Comparison of ENCODE assay signal across 23 mouse cellular contexts in the genomic region with DNA sequence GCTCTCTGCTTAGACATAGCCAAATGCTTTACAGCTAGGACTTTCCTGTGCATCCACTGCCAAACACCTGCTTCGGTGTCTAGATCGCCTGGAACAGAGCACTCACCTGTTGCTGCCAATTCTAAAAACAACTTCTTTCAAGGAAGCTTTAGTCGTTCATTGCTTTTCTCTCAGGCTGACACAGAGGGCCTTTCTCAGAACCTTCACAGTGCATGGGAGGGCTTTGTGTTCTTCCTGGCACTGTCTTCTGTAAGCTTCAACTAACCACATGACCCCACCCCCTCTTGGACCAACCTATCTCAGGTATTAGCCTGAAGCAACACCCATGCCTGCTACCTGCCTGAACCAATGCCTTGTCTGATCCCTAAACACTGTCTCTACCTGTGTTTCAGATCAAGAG. TPM values are rescaled to one million over a fixed set of nuclear protein-coding genes. Genes with fewer than 3 reads are reported as not detected.
A peak's percentile ranks its signal among the peaks of the same experiment; 100 is the strongest.
DNase-seq lines count a peak whose midpoint lies in the region; ATAC-seq lines count a peak whose summit lies in the region.
"Had no signal": no experiment of that assay in that cellular context is flagged by ENCODE, and none has a peak within 500 bp of the region (broad histone marks: within the 10 kb centered on the region; RNA-seq: fewer than 3 reads in every experiment).

No protein-coding gene starts in this region.

- no peak for DNase-seq in embryonic facial prominence, embryonic 10.5 days (ENCODE audit: low spot score)
- DNase-seq in limb, embryonic 11.5 days (ENCODE audit: low spot score), result peak; percentile 20
- DNase-seq in limb, embryonic 10.5 days (ENCODE audit: low spot score), result no peak
- DNase-seq in kidney, adult 18-20 months, result no peak
- DNase-seq: adrenal gland, adult 2 months; adrenal gland, postnatal 14 days; cerebellum, adult 11 months; cerebellum, adult 2 months; cerebellum, adult 9-11 months; cerebellum, postnatal 36 days; embryo, embryonic 11 days; gastrocnemius, postnatal 10 days; gastrocnemius, postnatal 36 days had no signal

- no peak overlapping the region for H3K4me3 ChIP-seq in embryonic facial prominence, embryonic 13.5 days
- H3K4me3 ChIP-seq in embryonic facial prominence, embryonic 10.5 days, result no peak overlapping the region
- H3K4me3 ChIP-seq in limb, embryonic 11.5 days (ENCODE audit: low read depth, low read length), result no peak overlapping the region
- H3K4me3 ChIP-seq in limb, embryonic 10.5 days, result no peak overlapping the region
- H3K4me3 ChIP-seq in limb, embryonic 15.5 days, result no peak overlapping the region
- H3K4me3 ChIP-seq: forebrain, embryonic 10.5 days; forebrain, embryonic 13.5 days; hindbrain, embryonic 10.5 days; hindbrain, embryonic 13.5 days had no signal

- no peaks in the 10 kb centered on the region for H3K27me3 ChIP-seq in embryonic facial prominence, embryonic 13.5 days
- H3K27me3 ChIP-seq in embryonic facial prominence, embryonic 10.5 days (replicated peaks; ENCODE audit: low read depth, poor library complexity, severe bottlenecking), result no peaks in the 10 kb centered on the region
- no peaks in the 10 kb centered on the region for H3K27me3 ChIP-seq in limb, embryonic 11.5 days (ENCODE audit: control insufficient read depth, insufficient read depth, low read length)
- no peaks in the 10 kb centered on the region for H3K27me3 ChIP-seq in limb, embryonic 10.5 days (ENCODE audit: low read depth, poor library complexity, severe bottlenecking)
- no peaks in the 10 kb centered on the region for H3K27me3 ChIP-seq in limb, embryonic 15.5 days
- H3K27me3 ChIP-seq: forebrain, embryonic 13.5 days; hindbrain, embryonic 13.5 days had no signal

- ATAC-seq in embryonic facial prominence, embryonic 13.5 days (ENCODE audit: insufficient number of reproducible peaks, insufficient read depth, low FRiP score, low TSS enrichment, low read depth), result no peak
- ATAC-seq in limb, embryonic 11.5 days (ENCODE audit: insufficient number of reproducible peaks, low FRiP score, low TSS enrichment, low read depth), result no peak
- ATAC-seq in limb, embryonic 15.5 days (ENCODE audit: insufficient number of reproducible peaks, low FRiP score, low TSS enrichment, low read depth), result peak; percentile 24; the same call in 1 of the 2 replicates
- ATAC-seq: forebrain, embryonic 13.5 days; forebrain, embryonic 16.5 days; hindbrain, embryonic 16.5 days; intestine, postnatal 0 days had no signal

- no peaks in the 10 kb centered on the region for H3K9me3 ChIP-seq in embryonic facial prominence, embryonic 13.5 days
- H3K9me3 ChIP-seq in embryonic facial prominence, embryonic 10.5 days, result 0 out of 2 replicates have a peak, but pooled peaks cover 2% of the 10 kb centered on the region
- no peaks in the 10 kb centered on the region for H3K9me3 ChIP-seq in limb, embryonic 11.5 days (ENCODE audit: control insufficient read depth, low read length)
- no peaks in the 10 kb centered on the region for H3K9me3 ChIP-seq in limb, embryonic 10.5 days (replicated peaks)
- H3K9me3 ChIP-seq in limb, embryonic 15.5 days, result no peaks in the 10 kb centered on the region
- H3K9me3 ChIP-seq: forebrain, embryonic 10.5 days; forebrain, embryonic 13.5 days had no signal

- H3K9ac ChIP-seq in embryonic facial prominence, embryonic 13.5 days, result no peak overlapping the region
- no peak overlapping the region for H3K9ac ChIP-seq in limb, embryonic 11.5 days (ENCODE audit: low read length)
- no peak overlapping the region for H3K9ac ChIP-seq in limb, embryonic 15.5 days
- H3K9ac ChIP-seq: forebrain, embryonic 13.5 days; hindbrain, embryonic 13.5 days had no signal

- peaks cover 27% of the 10 kb centered on the region for H3K36me3 ChIP-seq in embryonic facial prominence, embryonic 13.5 days
- peaks cover 71% of the 10 kb centered on the region for H3K36me3 ChIP-seq in embryonic facial prominence, embryonic 10.5 days (replicated peaks)
- peaks cover 6% of the 10 kb centered on the region for H3K36me3 ChIP-seq in limb, embryonic 11.5 days (ENCODE audit: control insufficient read depth, insufficient read depth, low read length)
- H3K36me3 ChIP-seq in limb, embryonic 10.5 days, result peaks cover 94% of the 10 kb centered on the region
- peaks cover 23% of the 10 kb centered on the region for H3K36me3 ChIP-seq in limb, embryonic 15.5 days
- H3K36me3 ChIP-seq: hindbrain, embryonic 13.5 days had no signal

- no peak overlapping the region for H3K4me2 ChIP-seq in embryonic facial prominence, embryonic 13.5 days
- H3K4me2 ChIP-seq in limb, embryonic 11.5 days (ENCODE audit: low read depth, severe bottlenecking), result no peak overlapping the region
- H3K4me2 ChIP-seq in limb, embryonic 15.5 days, result no peak overlapping the region
- H3K4me2 ChIP-seq: forebrain, embryonic 13.5 days; heart, embryonic 11.5 days; hindbrain, embryonic 13.5 days had no signal

- peaks cover 30% of the 10 kb centered on the region for H3K4me1 ChIP-seq in embryonic facial prominence, embryonic 13.5 days
- peaks cover 37% of the 10 kb centered on the region for H3K4me1 ChIP-seq in embryonic facial prominence, embryonic 10.5 days
- H3K4me1 ChIP-seq in limb, embryonic 11.5 days (ENCODE audit: control insufficient read depth, insufficient read depth, low read length), result peaks cover 12% of the 10 kb centered on the region
- H3K4me1 ChIP-seq in limb, embryonic 10.5 days, result peaks cover 51% of the 10 kb centered on the region
- H3K4me1 ChIP-seq in limb, embryonic 15.5 days, result peaks cover 21% of the 10 kb centered on the region

- 79% methylated on average over 3 of the region's 3 CpGs for WGBS in embryonic facial prominence, embryonic 13.5 days
- WGBS in embryonic facial prominence, embryonic 10.5 days, result 91% methylated on average over 3 of the region's 3 CpGs
- WGBS in limb, embryonic 11.5 days, result 96% methylated on average over 3 of the region's 3 CpGs
- 90% methylated on average over 3 of the region's 3 CpGs for WGBS in limb, embryonic 10.5 days
- WGBS in limb, embryonic 15.5 days, result 58% methylated on average over 3 of the region's 3 CpGs

- 0 out of 2 replicates have a peak overlapping the region, but pooled peaks have one; percentile 23 for H3K27ac ChIP-seq in embryonic facial prominence, embryonic 13.5 days
- no peak overlapping the region for H3K27ac ChIP-seq in embryonic facial prominence, embryonic 10.5 days (replicated peaks)
- no peak overlapping the region for H3K27ac ChIP-seq in limb, embryonic 11.5 days (replicated peaks; ENCODE audit: low read depth, low read length)
- no peak overlapping the region for H3K27ac ChIP-seq in limb, embryonic 10.5 days
- H3K27ac ChIP-seq in limb, embryonic 15.5 days, result 0 out of 2 replicates have a peak overlapping the region, but pooled peaks have one; percentile 5
- H3K27ac ChIP-seq: forebrain, embryonic 10.5 days; forebrain, embryonic 13.5 days; hindbrain, embryonic 10.5 days; hindbrain, embryonic 13.5 days had no signal

RNA-seq across cellular contexts. Expression of a gene that starts 15.0 kb away (rescaled TPM):
- polyA plus RNA-seq in embryonic facial prominence, embryonic 13.5 days (2015; fragmentation: Nextera tagmentation; extraction: Ambion mirVana), result 138 and 142 TPM in 2 replicates
- 129 and 155 TPM in 2 replicates for polyA plus RNA-seq in embryonic facial prominence, embryonic 10.5 days (2016; fragmentation: Nextera tagmentation; extraction: Ambion mirVana)
- 256 and 263 TPM in 2 replicates for polyA plus RNA-seq in limb, embryonic 11.5 days (2014; fragmentation: Nextera tagmentation; extraction: Ambion mirVana)
- 197 and 253 TPM in 2 replicates for polyA plus RNA-seq in limb, embryonic 10.5 days (2016; fragmentation: Nextera tagmentation; extraction: Ambion mirVana)
- 150 and 151 TPM in 2 replicates for polyA plus RNA-seq in limb, embryonic 15.5 days (2015; fragmentation: Nextera tagmentation; extraction: Ambion mirVana)

Comparison
In these comparisons a context has a peak if more than half of its experiments do, and no peak if none do; other contexts are left out.
1. H3K27ac ChIP-seq: peak in embryonic facial prominence, embryonic 13.5 days (single experiment) and limb, embryonic 15.5 days (single experiment); none in embryonic facial prominence, embryonic 10.5 days (single experiment), limb, embryonic 11.5 days (single experiment) and limb, embryonic 10.5 days (single experiment).